Mouse (Mus musculus) lung, adult 2 months (tissue): ENCODE results near the gene Arhgap23.

Experiments
- CTCF ChIP-seq: fragments of 200-500 bp; IDR thresholded peaks from 2 replicates; pipeline ENCODE4 v1.5.1; 2011; ENCODE audit warnings: mild to moderate bottlenecking, low read length, control low read depth; ENCODE audit not compliant: insufficient read depth
- POLR2A ChIP-seq: fragments of 200-500 bp; IDR thresholded peaks from 2 replicates; pipeline ENCODE4 v1.6.1; 2011; ENCODE audit warnings: low read depth, mild to moderate bottlenecking, control low read depth, low read length, borderline replicate concordance; ENCODE audit errors: extremely low read depth

- no peak for TF ChIP-seq POLR2A
- no peak for TF ChIP-seq CTCF
Measured at GRCm38 (mm10) chr11:97530961-97531360, 115.6 kb downstream of the Arhgap23 start.
